Mouse (Mus musculus): ENCODE data around the gene Alpi. TPM values are rescaled to one million over a fixed set of nuclear protein-coding genes. Genes with fewer than 3 reads are reported as not detected.

The Alpi gene
- polyA plus RNA-seq, 1 experiment from 2014 or later, result not detected

Other genes with a start within 250 kb of the Alpi start
- gene Alppl2, start 11.7 kb downstream of the Alpi start, polyA plus RNA-seq (2014; fragmentation: Nextera tagmentation; extraction: Ambion mirVana), result not detected in 2 replicates
- gene Akp3, start 23.4 kb upstream of the Alpi start, polyA plus RNA-seq (2014; fragmentation: Nextera tagmentation; extraction: Ambion mirVana), result not detected in 2 replicates
- gene Ecel1, start 54.9 kb upstream of the Alpi start, polyA plus RNA-seq (2014; fragmentation: Nextera tagmentation; extraction: Ambion mirVana), result 41.7 and 44.0 TPM in 2 replicates
- gene Prss56, start 81.7 kb upstream of the Alpi start, polyA plus RNA-seq (2014; fragmentation: Nextera tagmentation; extraction: Ambion mirVana), result 4.0 and 5.1 TPM in 2 replicates
- gene Chrnd, start 89.0 kb upstream of the Alpi start, polyA plus RNA-seq (2014; fragmentation: Nextera tagmentation; extraction: Ambion mirVana), result not detected in 2 replicates
- gene Chrng, start 103.1 kb upstream of the Alpi start, polyA plus RNA-seq (2014; fragmentation: Nextera tagmentation; extraction: Ambion mirVana), result not detected in 2 replicates
- 66.8 and 74.7 TPM in 2 replicates for gene Eif4e2, start 112.3 kb upstream of the Alpi start, polyA plus RNA-seq (2014; fragmentation: Nextera tagmentation; extraction: Ambion mirVana)
- 1.6 and 1.7 TPM in 2 replicates for gene Efhd1, start 162.8 kb upstream of the Alpi start, polyA plus RNA-seq (2014; fragmentation: Nextera tagmentation; extraction: Ambion mirVana)
- gene Gigyf2, start 225.4 kb upstream of the Alpi start, polyA plus RNA-seq (2014; fragmentation: Nextera tagmentation; extraction: Ambion mirVana), result 59.3 and 69.2 TPM in 2 replicates

Measured in hindbrain, embryonic 14.5 days (tissue).